Mouse (Mus musculus): ENCODE results near the gene Pla2g12b. TPM values are rescaled to one million over a fixed set of nuclear protein-coding genes. Genes with fewer than 3 reads are reported as not detected.
"Not testable (repeated sequence)": the region's sequence is repeated elsewhere in the genome, so short reads cannot be mapped to it uniquely, and the experiment has no call there.

The Pla2g12b gene
- total and polyA plus RNA-seq, 3 experiments, result not detected

- H3K79me2 ChIP-seq (ENCODE audit: control insufficient read depth, insufficient read depth, low read length, poor library complexity); H3K9me3 ChIP-seq (replicated peaks; ENCODE audit: insufficient read depth, low read length); H3K27me3 ChIP-seq (ENCODE audit: control insufficient read depth in 1 of 2, insufficient read depth in 2 of 2, low read length in 2 of 2); H3K9ac ChIP-seq (ENCODE audit: control insufficient read depth, low read depth, low read length, poor library complexity, severe bottlenecking); H3K36me3 ChIP-seq (ENCODE audit: control insufficient read depth in 1 of 2, insufficient read depth in 2 of 2, low read length in 2 of 2): not testable (repeated sequence)
- DNase-seq (ENCODE audit: low read depth, low spot score), result peak; percentile 75
- TF ChIP-seq ZC3H11A (IDR thresholded peaks at IDR 0.05; ENCODE audit: low read depth, low read length) (peak; percentile 16; the same call in 1 of the 2 replicates), SMC3 (IDR thresholded peaks at IDR 0.05; ENCODE audit: low read depth, low read length) (peak; percentile 18), ETS1 (IDR thresholded peaks at IDR 0.05; ENCODE audit: low read depth, low read length) (0 out of 2 replicates have a peak, but pooled peaks have one; percentile 20), CTCF (IDR thresholded peaks at IDR 0.05 in 2 of 3, conservative IDR thresholded peaks at IDR 0.05 in 1 of 3; ENCODE audit: control insufficient read depth in 1 of 3, insufficient read depth in 1 of 3, low read depth in 2 of 3, low read length in 3 of 3, poor library complexity in 1 of 3, severe bottlenecking in 1 of 3) (peak in 1 of 3 experiments; percentile 15; a peak in 1 of 6 replicates), ZNF384 (IDR thresholded peaks at IDR 0.05; ENCODE audit: low read depth, low read length) (peak; percentile 46; the same call in 1 of the 2 replicates), RAD21 (IDR thresholded peaks at IDR 0.05; ENCODE audit: low read depth, low read length) (peak; percentile 17), SIN3A (IDR thresholded peaks at IDR 0.05; ENCODE audit: low read length) (peak; percentile 37; the same call in 1 of the 2 replicates)
- Histone ChIP-seq H3K4me3 (ENCODE audit: control insufficient read depth in 1 of 2, insufficient read depth in 1 of 2, low read depth in 2 of 2, low read length in 2 of 2) (0 out of 4 replicates have a peak overlapping the region, but pooled peaks of 1 of the 2 experiments have one; percentile 9), H3K27ac (ENCODE audit: control insufficient read depth, low read depth, low read length) (peak overlapping the region; percentile 52; the same call in 1 of the 2 replicates), H3K4me1 (ENCODE audit: control insufficient read depth in 1 of 2, insufficient read depth in 2 of 2, low read length in 2 of 2) (peaks cover 4 to 16% of the 10 kb centered on the region in 2 experiments)
These were observed 21.9 kb upstream of the Pla2g12b start for GRCm38 (mm10) chr10:59381563-59381962.

DNA sequence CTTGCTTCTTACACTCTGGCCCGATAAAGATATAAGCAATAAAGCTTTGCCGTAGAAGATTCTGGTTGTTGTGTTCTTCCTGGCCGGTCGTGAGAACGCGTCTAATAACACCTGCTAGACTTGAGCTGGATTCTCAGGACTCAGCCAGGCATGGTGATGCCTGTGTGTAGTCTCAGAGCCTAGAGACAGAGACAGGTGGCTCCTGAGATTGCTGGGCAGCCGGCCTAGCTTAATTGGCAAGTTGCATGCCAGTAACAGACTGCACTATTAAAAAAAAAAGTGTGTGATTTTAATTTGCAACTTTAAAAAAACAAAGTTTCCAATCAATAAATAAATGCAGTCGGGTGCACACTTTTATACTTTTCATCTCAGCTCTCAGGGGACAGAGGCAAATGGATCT, 16.5 kb upstream of the Pla2g12b start:
- H3K27me3 ChIP-seq (ENCODE audit: control insufficient read depth in 1 of 2, insufficient read depth in 2 of 2, low read length in 2 of 2), result no peaks in the 10 kb centered on the region
- H3K9me3 ChIP-seq (replicated peaks; ENCODE audit: insufficient read depth, low read length), result no peaks in the 10 kb centered on the region
- H3K36me3 ChIP-seq (ENCODE audit: control insufficient read depth in 1 of 2, insufficient read depth in 2 of 2, low read length in 2 of 2), result peaks cover 0 to 7% of the 10 kb centered on the region in 2 experiments; a peak in 3 of 4 replicates
- H3K27ac ChIP-seq (ENCODE audit: control insufficient read depth, low read depth, low read length), result no peak overlapping the region
- no peak overlapping the region for H3K4me3 ChIP-seq (ENCODE audit: control insufficient read depth in 1 of 2, insufficient read depth in 1 of 2, low read depth in 2 of 2, low read length in 2 of 2)
- H3K79me2 ChIP-seq (ENCODE audit: control insufficient read depth, insufficient read depth, low read length, poor library complexity), result no peaks in the 10 kb centered on the region
- no peak for DNase-seq (ENCODE audit: low read depth, low spot score)
- no peak for TF ChIP-seq POLR2AphosphoS5 (IDR thresholded peaks at IDR 0.05; ENCODE audit: borderline replicate concordance, low read depth, low read length)
- no peak for TF ChIP-seq ZNF384 (IDR thresholded peaks at IDR 0.05; ENCODE audit: low read depth, low read length)
- no peak for TF ChIP-seq TBP (IDR thresholded peaks at IDR 0.05; ENCODE audit: low read depth, low read length)
- no peak for TF ChIP-seq CHD1 (IDR thresholded peaks at IDR 0.05; ENCODE audit: low read depth, low read length)
- no peak for TF ChIP-seq USF2 (IDR thresholded peaks at IDR 0.05; ENCODE audit: borderline replicate concordance in 1 of 2, insufficient read depth in 1 of 2, low read depth in 1 of 2, low read length in 2 of 2)
- no peak for TF ChIP-seq GATA1 (IDR thresholded peaks at IDR 0.05; ENCODE audit: low read depth, low read length)
- TF ChIP-seq MEF2A (IDR thresholded peaks at IDR 0.05; ENCODE audit: extremely low read depth, insufficient replicate concordance, low read depth, low read length, poor library complexity, severe bottlenecking), result no peak
- TF ChIP-seq KAT2A (conservative IDR thresholded peaks at IDR 0.05; ENCODE audit: low read depth, low read length), result no peak
- no peak for TF ChIP-seq GABPA (IDR thresholded peaks at IDR 0.05; ENCODE audit: low read depth, low read length)
- TF ChIP-seq CTCF (IDR thresholded peaks at IDR 0.05 in 2 of 3, conservative IDR thresholded peaks at IDR 0.05 in 1 of 3; ENCODE audit: control insufficient read depth in 1 of 3, insufficient read depth in 1 of 3, low read depth in 2 of 3, low read length in 3 of 3, poor library complexity in 1 of 3, severe bottlenecking in 1 of 3), result no peak
- no peak for TF ChIP-seq RAD21 (IDR thresholded peaks at IDR 0.05; ENCODE audit: low read depth, low read length)
- peaks cover 2 to 7% of the 10 kb centered on the region in 2 experiments; a peak in 2 of 4 replicates for H3K4me1 ChIP-seq (ENCODE audit: control insufficient read depth in 1 of 2, insufficient read depth in 2 of 2, low read length in 2 of 2)
- H3K9ac ChIP-seq (ENCODE audit: control insufficient read depth, low read depth, low read length, poor library complexity, severe bottlenecking), result no peak overlapping the region
